Mouse (Mus musculus) kidney, postnatal 0 days (tissue): Measurements from ENCODE around the gene Adamts2. TPM values are rescaled to one million over a fixed set of nuclear protein-coding genes. Genes with fewer than 3 reads are reported as not detected.

Source experiments
- ATAC-seq: fragments of 200-750 bp; cut with Nextera tagmentation; replicated peaks from 2 replicates; pipeline ENCODE4 v1.8.0; 2017; ENCODE audit warnings: low read depth, moderate number of reproducible peaks, moderate TSS enrichment, moderate library complexity; ENCODE audit not compliant: low FRiP score
- DNase-seq: peaks from one replicate; pipeline ENCODE4 v3.0.0-alpha.2; 2016; ENCODE audit warnings: low spot score
- H3K27ac ChIP-seq: fragments of 300-500 bp; sonication (generic); 2 replicates; pipeline ENCODE4 v1.5.1; 2014; ENCODE audit warnings: mild to moderate bottlenecking
- H3K27me3 ChIP-seq: fragments of 300-500 bp; sonication (generic); 2 replicates; pipeline ENCODE4 v1.6.1; 2014; ENCODE audit warnings: low read length, mixed read lengths; ENCODE audit not compliant: insufficient read depth
- H3K36me3 ChIP-seq: fragments of 300-500 bp; sonication (generic); 2 replicates; pipeline ENCODE4 v1.6.1; 2014; ENCODE audit warnings: low read length, mixed read lengths; ENCODE audit not compliant: insufficient read depth
- H3K4me1 ChIP-seq: fragments of 300-500 bp; sonication (generic); replicated peaks from 2 replicates; pipeline ENCODE4 v1.6.1; 2014; ENCODE audit warnings: antibody characterized with exemption, low read length, mixed read lengths; ENCODE audit not compliant: insufficient read depth
- H3K4me2 ChIP-seq: fragments of 300-500 bp; sonication (generic); 2 replicates; pipeline ENCODE4 v1.6.1; 2014; ENCODE audit warnings: mild to moderate bottlenecking, low read length, moderate library complexity, mixed read lengths
- H3K4me3 ChIP-seq: fragments of 300-500 bp; sonication (generic); replicated peaks from 2 replicates; pipeline ENCODE4 v1.5.1; 2014; ENCODE audit warnings: low read depth, low read length
- H3K9ac ChIP-seq: fragments of 300-500 bp; sonication (generic); 2 replicates; pipeline ENCODE4 v1.6.1; 2014; ENCODE audit warnings: low read depth, low read length
- H3K9me3 ChIP-seq: fragments of 300-500 bp; sonication (generic); replicated peaks from 2 replicates; pipeline ENCODE4 v1.6.1; 2016; ENCODE audit warnings: low read length, inconsistent platforms, mixed read lengths
- CTCF ChIP-seq: IDR thresholded peaks from 2 replicates; pipeline ENCODE4 v1.5.1; 2016; ENCODE audit warnings: antibody characterized with exemption, low read depth, mild to moderate bottlenecking, moderate library complexity
- WGBS: fragments of 180-500 bp; shearing (Covaris S2); extraction: QIAGEN DNeasy Blood & Tissue Kit; methylation state at CpG from one replicate; pipeline ENCODE4 v1.1.7; 2014; 5-methylcytosine and 5-hydroxymethylcytosine counted together
- polyA plus RNA-seq: library from polyadenylated mRNA; unstranded; fragments of >200 nt; fragmentation: Nextera tagmentation; extraction: Ambion mirVana; gene quantifications from 2 replicates; pipeline ENCODE4 v1.2.1, GENCODE M21; 2015

Gene Adamts2
- polyA plus RNA-seq, 1 experiment from 2014 or later: 5.0 TPM

GRCm38 (mm10) chr11:50664826-50665225, 62.9 kb downstream of the Adamts2 start:
- Histone ChIP-seq H3K27ac (no peak overlapping the region), H3K9me3 (no peaks in the 10 kb centered on the region), H3K27me3 (no peaks in the 10 kb centered on the region), H3K36me3 (no peaks in the 10 kb centered on the region), H3K4me1 (no peaks in the 10 kb centered on the region), H3K9ac (no peak overlapping the region), H3K4me2 (no peak overlapping the region), H3K4me3 (no peak overlapping the region)
- TF ChIP-seq CTCF: no peak
- 69% methylated on average over 4 of the region's 4 CpGs for WGBS
- ATAC-seq (no peak), DNase-seq (no peak)

- no peak overlapping the region for H3K9ac ChIP-seq
- no peaks in the 10 kb centered on the region for H3K36me3 ChIP-seq
- DNase-seq (no peak), ATAC-seq (no peak)
- H3K27me3 ChIP-seq: no peaks in the 10 kb centered on the region
- WGBS: 49% methylated on average over 9 of the region's 9 CpGs
- no peak for TF ChIP-seq CTCF
- no peak overlapping the region for H3K4me3 ChIP-seq
- H3K27ac ChIP-seq: no peak overlapping the region
- no peak overlapping the region for H3K4me2 ChIP-seq
- H3K9me3 ChIP-seq: no peaks in the 10 kb centered on the region
- no peaks in the 10 kb centered on the region for H3K4me1 ChIP-seq
Measured at GRCm38 (mm10) chr11:50669542-50670362, 67.9 kb downstream of the Adamts2 start.

- Histone ChIP-seq H3K27me3 (no peaks in the 10 kb centered on the region), H3K27ac (no peak overlapping the region), H3K9ac (no peak overlapping the region), H3K9me3 (no peaks in the 10 kb centered on the region), H3K36me3 (no peaks in the 10 kb centered on the region), H3K4me1 (no peaks in the 10 kb centered on the region), H3K4me2 (no peak overlapping the region), H3K4me3 (no peak overlapping the region)
- 77% methylated on average over 5 of the region's 5 CpGs for WGBS
- TF ChIP-seq CTCF: no peak
- ATAC-seq (no peak), DNase-seq (no peak)
Measured at GRCm38 (mm10) chr11:50670363-50670725, 68.5 kb downstream of the Adamts2 start.

DNA sequence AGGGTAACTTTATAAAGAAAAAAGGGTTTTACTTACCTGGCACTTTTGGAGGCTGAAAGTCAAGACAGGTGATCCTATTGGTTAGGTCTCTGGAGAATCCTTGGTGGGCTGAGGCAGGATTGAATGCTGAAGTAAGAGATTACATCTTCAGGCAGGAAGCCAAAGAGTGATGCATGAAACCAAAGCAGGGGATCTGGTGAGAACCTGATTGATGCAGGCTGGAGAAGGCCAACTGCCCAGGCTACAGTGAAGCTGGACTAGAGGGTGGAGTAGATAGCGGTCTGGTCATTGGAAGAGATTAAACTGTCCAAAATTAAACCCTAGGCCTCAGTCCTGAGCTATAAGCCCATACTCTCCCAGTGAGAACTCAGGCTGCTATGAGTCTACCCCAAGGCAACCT, 69.0 kb downstream of the Adamts2 start:
- no peak for TF ChIP-seq CTCF
- Histone ChIP-seq H3K27ac (no peak overlapping the region), H3K9ac (no peak overlapping the region), H3K36me3 (no peaks in the 10 kb centered on the region), H3K4me1 (no peaks in the 10 kb centered on the region), H3K4me3 (no peak overlapping the region), H3K9me3 (no peaks in the 10 kb centered on the region), H3K4me2 (no peak overlapping the region), H3K27me3 (no peaks in the 10 kb centered on the region)
- ATAC-seq (no peak), DNase-seq (no peak)
- WGBS: 100% methylated on average over 1 of the region's 1 CpGs

GRCm38 (mm10) chr11:50671376-50671775, 69.5 kb downstream of the Adamts2 start:
- no peaks in the 10 kb centered on the region for H3K27me3 ChIP-seq
- H3K9ac ChIP-seq: no peak overlapping the region
- 61% methylated on average over 2 of the region's 2 CpGs for WGBS
- no peak for ATAC-seq
- no peak overlapping the region for H3K27ac ChIP-seq
- no peaks in the 10 kb centered on the region for H3K4me1 ChIP-seq
- H3K9me3 ChIP-seq: no peaks in the 10 kb centered on the region
- no peak overlapping the region for H3K4me2 ChIP-seq
- no peak for TF ChIP-seq CTCF
- no peaks in the 10 kb centered on the region for H3K36me3 ChIP-seq
- no peak for DNase-seq
- H3K4me3 ChIP-seq: no peak overlapping the region

DNA sequence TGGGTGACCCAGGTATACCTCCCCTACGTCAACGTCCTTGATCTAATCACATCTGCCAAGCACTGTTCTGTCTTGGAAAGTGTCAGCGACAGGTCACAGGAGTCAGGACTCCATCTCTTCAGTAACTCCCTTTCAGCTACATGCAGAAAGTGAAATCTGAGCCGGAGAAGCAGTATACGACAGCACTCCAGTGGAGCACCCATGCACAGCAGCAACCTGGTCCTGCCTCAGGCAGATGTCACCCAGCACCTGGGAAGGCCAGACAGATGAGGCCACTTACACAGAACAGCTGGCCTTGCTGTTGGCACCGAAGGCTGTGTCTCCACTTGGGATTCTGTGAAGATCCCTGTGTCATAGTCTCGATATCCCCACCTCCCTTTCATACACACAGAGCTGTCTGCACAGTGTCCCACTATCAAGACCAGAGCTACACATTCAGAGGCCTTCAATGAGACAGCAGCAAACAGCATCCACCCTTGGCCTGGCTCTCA, 70.0 kb downstream of the Adamts2 start:
- no peaks in the 10 kb centered on the region for H3K9me3 ChIP-seq
- no peak for ATAC-seq
- 51% methylated on average over 7 of the region's 7 CpGs for whole genome bisulfite sequencing

GRCm38 (mm10) chr11:50672866-50673265, 71.0 kb downstream of the Adamts2 start:
- Histone ChIP-seq H3K4me3 (no peak overlapping the region), H3K4me1 (no peaks in the 10 kb centered on the region), H3K9ac (no peak overlapping the region), H3K27ac (no peak overlapping the region), H3K36me3 (no peaks in the 10 kb centered on the region), H3K4me2 (no peak overlapping the region), H3K9me3 (no peaks in the 10 kb centered on the region), H3K27me3 (no peaks in the 10 kb centered on the region)
- WGBS: 27% methylated on average over 7 of the region's 7 CpGs
- ATAC-seq (peak; percentile 21; the same call in 1 of the 2 replicates), DNase-seq (no peak)
- TF ChIP-seq CTCF: no peak

More for the DNA sequence above, 70.0 kb downstream of the Adamts2 start:
- no peak for TF ChIP-seq CTCF
- no peak for DNase-seq
- Histone ChIP-seq H3K36me3 (no peaks in the 10 kb centered on the region), H3K4me3 (no peak overlapping the region), H3K4me2 (no peak overlapping the region), H3K9ac (no peak overlapping the region), H3K4me1 (no peaks in the 10 kb centered on the region), H3K27me3 (no peaks in the 10 kb centered on the region), H3K27ac (no peak overlapping the region)
